Mouse (Mus musculus) megakaryocyte, embryonic 14.5 days (primary cell): Measurements from ENCODE around the gene Akr1c13.
"Not testable (repeated sequence)": the region's sequence is repeated elsewhere in the genome, so short reads cannot be mapped to it uniquely, and the experiment has no call there.

ENCODE experiments used
- FLI1 ChIP-seq: IDR thresholded peaks from 2 replicates; pipeline ENCODE4 v1.6.1; 2012; ENCODE audit warnings: low read length, inconsistent platforms, mixed read lengths
- GATA1 ChIP-seq: IDR thresholded peaks from 3 replicates; pipeline ENCODE4 v1.6.1; 2012; ENCODE audit warnings: mixed read lengths, low read length, inconsistent platforms, borderline replicate concordance

GRCm38 (mm10) chr13:4215496-4215895 lies 24.5 kb downstream of the Akr1c13 start:
- TF ChIP-seq FLI1, GATA1: not testable (repeated sequence)
